Mouse (Mus musculus) cortical plate, adult 2 months (tissue): ENCODE data around the gene Napsa. TPM values are rescaled to one million over a fixed set of nuclear protein-coding genes. Genes with fewer than 3 reads are reported as not detected.

ENCODE experiments used
- H3K27ac ChIP-seq: fragments of 200-500 bp; 2 replicates; pipeline ENCODE4 v1.5.1; 2012; ENCODE audit warnings: low read length, control low read depth, inconsistent platforms; ENCODE audit not compliant: insufficient read depth
- H3K4me1 ChIP-seq: fragments of 200-500 bp; 2 replicates; pipeline ENCODE4 v1.6.1; 2011; ENCODE audit warnings: low read length; ENCODE audit not compliant: control insufficient read depth, insufficient read depth
- H3K4me3 ChIP-seq: fragments of 200-500 bp; 2 replicates; pipeline ENCODE4 v1.5.1; 2011; ENCODE audit warnings: mild to moderate bottlenecking, low read length, control low read depth; ENCODE audit not compliant: insufficient read depth
- CTCF ChIP-seq: fragments of 200-500 bp; IDR thresholded peaks from 2 replicates; pipeline ENCODE4 v1.5.1; 2011; ENCODE audit warnings: mild to moderate bottlenecking, control low read depth, low read length; ENCODE audit not compliant: insufficient read depth; ENCODE audit errors: extremely low read depth
- POLR2A ChIP-seq: fragments of 200-500 bp; IDR thresholded peaks from 2 replicates; pipeline ENCODE4 v1.6.1; 2011; ENCODE audit warnings: mild to moderate bottlenecking, low read length, control low read depth; ENCODE audit not compliant: insufficient read depth; ENCODE audit errors: extremely low read depth
- polyA plus RNA-seq: library from polyadenylated mRNA; depleted of rRNA; stranded (reverse); fragments of >200 nt; gene quantifications from 2 replicates; pipeline ENCODE4 v1.2.3, GENCODE M21; 2012

Napsa gene
- polyA plus RNA-seq, 1 experiment = 0.61 TPM

- TF ChIP-seq POLR2A (no peak), CTCF (no peak)
- H3K4me3 ChIP-seq = no peak overlapping the region
- H3K27ac ChIP-seq = no peak overlapping the region
- peaks cover 3% of the 10 kb centered on the region for H3K4me1 ChIP-seq
These were observed 34.7 kb upstream of the Napsa start for GRCm38 (mm10) chr7:44537496-44537895.

GRCm38 (mm10) chr7:44538756-44539624 is 33.2 kb upstream of the Napsa start:
- TF ChIP-seq CTCF = no peak
- no peak for TF ChIP-seq POLR2A
- peaks cover 3% of the 10 kb centered on the region for H3K4me1 ChIP-seq

GRCm38 (mm10) chr7:44542555-44542954 is 29.6 kb upstream of the Napsa start:
- TF ChIP-seq POLR2A (no peak), CTCF (no peak)
- Histone ChIP-seq H3K4me3 (no peak overlapping the region), H3K4me1 (no peaks in the 10 kb centered on the region), H3K27ac (no peak overlapping the region)

More at GRCm38 (mm10) chr7:44538756-44539624, 33.2 kb upstream of the Napsa start:
- H3K27ac ChIP-seq = no peak overlapping the region
- no peak overlapping the region for H3K4me3 ChIP-seq

- no peak for TF ChIP-seq POLR2A
- no peak for TF ChIP-seq CTCF
- H3K27ac ChIP-seq = no peak overlapping the region
- H3K4me1 ChIP-seq = no peaks in the 10 kb centered on the region
- no peak overlapping the region for H3K4me3 ChIP-seq
These were observed 29.1 kb upstream of the Napsa start for GRCm38 (mm10) chr7:44543071-44543470.

GRCm38 (mm10) chr7:44546274-44546673 is 25.9 kb upstream of the Napsa start:
- Histone ChIP-seq H3K27ac (no peak overlapping the region), H3K4me3 (no peak overlapping the region), H3K4me1 (no peaks in the 10 kb centered on the region)
- no peak for TF ChIP-seq CTCF
- TF ChIP-seq POLR2A = no peak

- Histone ChIP-seq H3K27ac (no peak overlapping the region), H3K4me1 (no peaks in the 10 kb centered on the region), H3K4me3 (no peak overlapping the region)
- TF ChIP-seq CTCF = no peak
- no peak for TF ChIP-seq POLR2A
These were observed 25.1 kb upstream of the Napsa start for GRCm38 (mm10) chr7:44547041-44547440.

GRCm38 (mm10) chr7:44547725-44548124 is 24.5 kb upstream of the Napsa start:
- Histone ChIP-seq H3K4me1 (no peaks in the 10 kb centered on the region), H3K27ac (no peak overlapping the region), H3K4me3 (no peak overlapping the region; the same call in 1 of the 2 replicates)
- TF ChIP-seq CTCF = no peak
- no peak for TF ChIP-seq POLR2A

GRCm38 (mm10) chr7:44548497-44549087 is 23.6 kb upstream of the Napsa start, which contains the start of gene Pold1:
Gene Pold1, minus strand, starts transcription at chr7:44548849.
- Histone ChIP-seq H3K27ac (no peak within 1 kb of the TSS), H3K4me1 (0 out of 2 replicates have a peak, but pooled peaks cover 1% of the 10 kb centered on the region), H3K4me3 (peak within 1 kb of the TSS; percentile 42)
- TF ChIP-seq POLR2A (peak; percentile 44; the same call in 1 of the 2 replicates), CTCF (peak; percentile 80)

- TF ChIP-seq CTCF (no peak), POLR2A (no peak)
- Histone ChIP-seq H3K27ac (no peak overlapping the region), H3K4me3 (no peak overlapping the region), H3K4me1 (0 out of 2 replicates have a peak, but pooled peaks cover 1% of the 10 kb centered on the region)
These were observed 22.4 kb upstream of the Napsa start for GRCm38 (mm10) chr7:44549621-44550408.
